Mouse (Mus musculus) MEL (cell line): Measurements from ENCODE around the gene Trmt112.

Source experiments
- EP300 ChIP-seq, 2 experiments: IDR thresholded peaks; 2 replicates each; pipeline ENCODE4 v1.6.1; 2011; ENCODE audit warnings: improper control_type of control experiment in 2 of 2, low read length in 2 of 2, low read depth in 1 of 2, mild to moderate bottlenecking in 1 of 2
- MAFK ChIP-seq: IDR thresholded peaks from 2 replicates; pipeline ENCODE4 v1.6.1; 2011; ENCODE audit warnings: low read depth, mild to moderate bottlenecking, low read length, improper control_type of control experiment, borderline replicate concordance
- POLR2AphosphoS2 ChIP-seq: IDR thresholded peaks from 2 replicates; pipeline ENCODE4 v1.6.1; 2011; ENCODE audit warnings: low read length, improper control_type of control experiment

DNA sequence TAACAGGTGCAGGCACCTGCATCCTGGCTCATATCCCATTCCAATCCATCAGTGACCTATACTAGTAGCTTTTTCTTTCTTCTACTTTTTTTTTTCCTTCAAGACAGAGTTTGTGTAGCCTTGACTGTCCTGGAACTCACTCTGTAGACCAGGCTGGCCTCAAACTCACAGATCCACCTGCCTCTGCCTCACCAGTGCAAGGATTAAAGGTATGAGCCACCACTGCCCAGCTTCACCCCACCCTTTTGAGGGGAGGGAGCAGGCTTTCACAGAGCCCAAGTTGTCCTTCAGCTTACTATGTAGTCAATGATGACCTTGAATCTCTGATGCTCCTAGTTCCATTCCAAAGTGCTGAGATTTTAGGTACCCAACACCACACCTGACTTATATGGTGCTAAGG lies 9.9 kb downstream of the Trmt112 start:
- TF ChIP-seq POLR2AphosphoS2, result no peak
- no peak for TF ChIP-seq EP300 (IDR thresholded peaks at IDR 0.05; ENCODE audit: low read depth in 1 of 2, low read length in 2 of 2)
- no peak for TF ChIP-seq MAFK
